Mouse (Mus musculus) central nervous system, embryonic 11.5 days (tissue): ENCODE data around the gene 1700034J05Rik. TPM values are rescaled to one million over a fixed set of nuclear protein-coding genes. Genes with fewer than 3 reads are reported as not detected.

Source experiments
- polyA plus RNA-seq: library from polyadenylated mRNA; depleted of rRNA; stranded (reverse); fragments of >200 nt; gene quantifications from 2 replicates; pipeline ENCODE4 v1.2.3, GENCODE M21; 2012; rRNA removed

The 1700034J05Rik gene
- polyA plus RNA-seq: not detected in 2 replicates

DNA sequence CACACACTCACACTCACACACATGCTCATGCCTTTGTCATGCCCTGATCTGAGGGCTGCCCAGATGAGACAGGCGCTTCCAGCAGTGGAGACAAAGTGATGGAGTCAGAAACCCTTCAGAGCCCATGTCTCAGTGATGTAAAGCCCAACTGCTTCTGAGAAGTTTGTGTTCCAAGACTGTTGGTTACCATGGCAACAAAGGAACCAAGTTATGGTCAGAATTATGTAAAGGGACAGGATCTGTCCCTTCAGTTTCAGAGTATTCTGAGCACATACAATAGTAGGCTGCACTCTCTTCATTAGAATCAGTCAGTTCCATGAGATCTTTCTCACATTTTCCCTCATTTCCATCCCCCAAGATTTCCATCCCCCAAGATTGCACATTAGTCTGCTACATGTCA is at the start of gene 1700034J05Rik:
Gene 1700034J05Rik, minus strand, starts transcription at position 165 of the 400 bp plus-strand sequence.

Other genes starting within 250 kb of the 1700034J05Rik start
- 11.4 and 13.7 TPM in 2 replicates for gene Stk38l, start 229.4 kb downstream of the 1700034J05Rik start, polyA plus RNA-seq
- 2.5 and 8.8 TPM in 2 replicates for gene Arntl2, start 158.4 kb downstream of the 1700034J05Rik start, polyA plus RNA-seq
- not detected in 2 replicates for gene Smco2, start 104.3 kb downstream of the 1700034J05Rik start, polyA plus RNA-seq
- gene Ppfibp1, start 65.9 kb downstream of the 1700034J05Rik start, polyA plus RNA-seq: 24.9 and 29.6 TPM in 2 replicates
- gene Rep15, start 78.2 kb upstream of the 1700034J05Rik start, polyA plus RNA-seq: 0.72 and 0.81 TPM in 2 replicates
- 53.5 and 66.4 TPM in 2 replicates for gene Mrps35, start 88.3 kb upstream of the 1700034J05Rik start, polyA plus RNA-seq
- 0.55 and 0.65 TPM in 2 replicates for gene Mansc4, start 132.6 kb upstream of the 1700034J05Rik start, polyA plus RNA-seq
- gene Klhl42, start 137.0 kb upstream of the 1700034J05Rik start, polyA plus RNA-seq: 6.7 and 9.3 TPM in 2 replicates